Mouse (Mus musculus): Measurements from ENCODE around the gene Rapgef5.

Gene Rapgef5

GRCm38 (mm10) chr12:117619523-117620023, 103.3 kb downstream of the Rapgef5 start:
- no peak for DNase-seq

- no peak for DNase-seq
Measured at GRCm38 (mm10) chr12:117622972-117623371, 106.7 kb downstream of the Rapgef5 start.

- DNase-seq: no peak
Measured at GRCm38 (mm10) chr12:117627311-117627710, 111.0 kb downstream of the Rapgef5 start.

- DNase-seq: no peak
Measured at GRCm38 (mm10) chr12:117628321-117629093, 112.2 kb downstream of the Rapgef5 start.

- DNase-seq: no peak
Measured at GRCm38 (mm10) chr12:117632133-117632532, 115.9 kb downstream of the Rapgef5 start.

GRCm38 (mm10) chr12:117636139-117636772, 120.0 kb downstream of the Rapgef5 start:
- DNase-seq: no peak

GRCm38 (mm10) chr12:117636969-117637368, 120.7 kb downstream of the Rapgef5 start:
- no peak for DNase-seq

- no peak for DNase-seq
Measured at GRCm38 (mm10) chr12:117638833-117639232, 122.6 kb downstream of the Rapgef5 start.

- no peak for DNase-seq
Measured at GRCm38 (mm10) chr12:117639356-117640121, 123.3 kb downstream of the Rapgef5 start.

- no peak for DNase-seq
Measured at GRCm38 (mm10) chr12:117642512-117642911, 126.2 kb downstream of the Rapgef5 start.

GRCm38 (mm10) chr12:117645771-117646170, 129.5 kb downstream of the Rapgef5 start:
- DNase-seq: no peak

- no peak for DNase-seq
Measured at GRCm38 (mm10) chr12:117653920-117654472, 137.7 kb downstream of the Rapgef5 start.

- no peak for DNase-seq
Measured at GRCm38 (mm10) chr12:117656935-117657334, 140.7 kb downstream of the Rapgef5 start.

GRCm38 (mm10) chr12:117657766-117658165, 141.5 kb downstream of the Rapgef5 start:
- peak; percentile 64 for DNase-seq

- no peak for DNase-seq
Measured at GRCm38 (mm10) chr12:117658821-117659220, 142.5 kb downstream of the Rapgef5 start.

- DNase-seq: no peak
Measured at GRCm38 (mm10) chr12:117660361-117660760, 144.1 kb downstream of the Rapgef5 start.

GRCm38 (mm10) chr12:117661871-117662270, 145.6 kb downstream of the Rapgef5 start:
- peak; percentile 52 for DNase-seq

GRCm38 (mm10) chr12:117663637-117664036, 147.4 kb downstream of the Rapgef5 start:
- DNase-seq: peak; percentile 86

GRCm38 (mm10) chr12:117664644-117665043, 148.4 kb downstream of the Rapgef5 start:
- DNase-seq: no peak

GRCm38 (mm10) chr12:117666391-117666790, 150.1 kb downstream of the Rapgef5 start:
- DNase-seq: no peak

- DNase-seq: peak; percentile 57
Measured at GRCm38 (mm10) chr12:117669610-117670400, 153.5 kb downstream of the Rapgef5 start.

GRCm38 (mm10) chr12:117673188-117673587, 156.9 kb downstream of the Rapgef5 start:
- DNase-seq: peak; percentile 53
